Mouse (Mus musculus): ENCODE measurements around the gene Erc2. TPM values are rescaled to one million over a fixed set of nuclear protein-coding genes. Genes with fewer than 3 reads are reported as not detected.

The Erc2 gene
- polyA plus RNA-seq, 2 experiments: 0.52 to 0.99 TPM

DNA sequence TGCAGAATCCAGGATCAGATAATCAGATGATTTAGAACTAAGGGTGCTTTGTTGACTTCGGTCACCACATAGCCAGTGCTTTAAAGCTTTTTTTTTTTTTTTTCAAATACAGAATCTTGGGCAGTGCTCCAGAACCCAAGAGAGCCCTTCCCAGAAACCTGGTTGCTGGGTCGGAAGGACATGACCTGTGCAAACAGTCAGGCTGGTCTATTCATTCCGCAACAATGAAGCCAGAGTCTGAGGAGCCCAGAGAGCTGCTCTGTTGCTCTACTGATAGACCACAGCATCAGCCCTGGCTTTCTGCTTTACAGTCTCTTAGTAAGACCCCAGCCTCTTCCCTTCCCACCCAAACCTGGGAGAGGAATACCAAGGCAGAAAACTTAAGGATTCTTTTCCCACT, 755.3 kb downstream of the Erc2 start:
- no peaks in the 10 kb centered on the region for H3K36me3 ChIP-seq (replicated peaks; ENCODE audit: control insufficient read depth, insufficient read depth, low read depth)
- H3K4me1 ChIP-seq (replicated peaks; ENCODE audit: control insufficient read depth in 2 of 2, insufficient read depth in 2 of 2, low read length in 1 of 2): no peaks in the 10 kb centered on the region
- H3K9me3 ChIP-seq (ENCODE audit: control insufficient read depth, low read length): no peaks in the 10 kb centered on the region
- TF ChIP-seq CTCF (IDR thresholded peaks at IDR 0.05; ENCODE audit: low read depth) (no peak), EP300 (IDR thresholded peaks at IDR 0.05; ENCODE audit: low read depth) (no peak)
- ATAC-seq (ENCODE audit: insufficient read depth) (no peak), DNase-seq (ENCODE audit: low read depth in 3 of 3, low spot score in 3 of 3) (no peak)
- H3K27ac ChIP-seq: no peak overlapping the region
- WGBS (ENCODE audit: insufficient replicate concordance): 49% methylated on average over 3 of the region's 3 CpGs
- H3K4me3 ChIP-seq (ENCODE audit: insufficient read depth in 1 of 2, low read depth in 2 of 2, low read length in 2 of 2): no peak overlapping the region
- H3K27me3 ChIP-seq (ENCODE audit: control insufficient read depth, insufficient read depth, low read length): no peaks in the 10 kb centered on the region
- H3K4me2 ChIP-seq (ENCODE audit: low read depth): no peak overlapping the region
- no peak overlapping the region for H3K9ac ChIP-seq (replicated peaks)

GRCm38 (mm10) chr14:28380129-28380528, 757.9 kb downstream of the Erc2 start:
- no peak overlapping the region for H3K4me2 ChIP-seq (ENCODE audit: low read depth)
- no peak overlapping the region for H3K9ac ChIP-seq (replicated peaks)
- H3K4me1 ChIP-seq (replicated peaks; ENCODE audit: control insufficient read depth in 2 of 2, insufficient read depth in 2 of 2, low read length in 1 of 2): no peaks in the 10 kb centered on the region
- ATAC-seq (ENCODE audit: insufficient read depth): no peak
- H3K9me3 ChIP-seq (ENCODE audit: control insufficient read depth, low read length): no peaks in the 10 kb centered on the region
- WGBS (ENCODE audit: insufficient replicate concordance): 41% methylated on average over 3 of the region's 3 CpGs
- no peak for DNase-seq (ENCODE audit: low read depth in 3 of 3, low spot score in 3 of 3)
- H3K27ac ChIP-seq: no peak overlapping the region
- TF ChIP-seq EP300 (IDR thresholded peaks at IDR 0.05; ENCODE audit: low read depth) (no peak), CTCF (IDR thresholded peaks at IDR 0.05; ENCODE audit: low read depth) (no peak)
- no peaks in the 10 kb centered on the region for H3K36me3 ChIP-seq (replicated peaks; ENCODE audit: control insufficient read depth, insufficient read depth, low read depth)
- H3K27me3 ChIP-seq (ENCODE audit: control insufficient read depth, insufficient read depth, low read length): no peaks in the 10 kb centered on the region
- no peak overlapping the region for H3K4me3 ChIP-seq (ENCODE audit: insufficient read depth in 1 of 2, low read depth in 2 of 2, low read length in 2 of 2)

DNA sequence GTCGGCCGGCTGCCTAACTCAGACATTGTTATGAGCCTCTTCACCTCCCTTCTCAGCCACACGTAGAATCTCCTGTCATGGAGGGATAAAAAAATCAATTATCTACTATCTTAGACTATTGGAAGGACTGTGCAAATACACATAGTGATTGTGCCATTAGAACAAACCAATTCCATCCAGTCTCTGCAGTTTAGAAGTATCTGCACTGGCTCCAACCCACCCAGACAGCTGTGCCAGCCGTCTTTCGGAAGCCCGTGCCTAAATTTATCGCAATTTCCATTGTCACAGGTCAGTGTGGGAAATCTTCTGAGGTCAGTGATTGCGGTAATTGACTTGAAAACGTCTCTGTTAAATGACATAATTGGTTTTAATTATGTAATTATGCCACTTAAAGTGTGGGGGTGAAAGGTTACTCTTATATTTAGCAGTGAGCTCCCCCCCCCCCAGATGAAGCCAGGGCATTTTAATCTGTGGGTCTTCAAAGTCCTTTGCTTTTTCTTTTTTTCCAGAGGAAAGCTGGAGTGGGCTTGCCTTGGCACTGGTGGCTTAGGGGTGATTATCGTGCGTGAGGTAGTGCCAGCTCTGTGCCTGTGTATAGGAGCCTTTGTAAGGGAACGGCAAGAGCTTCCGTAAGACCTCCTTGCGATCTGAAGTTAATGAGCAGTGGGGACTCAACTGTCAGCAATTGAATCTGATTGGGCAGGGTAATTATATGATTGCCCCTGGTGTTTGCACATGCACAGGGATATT, 759.7 kb downstream of the Erc2 start:
- no peak for TF ChIP-seq CTCF (IDR thresholded peaks at IDR 0.05; ENCODE audit: low read depth)
- no peak for TF ChIP-seq EP300 (IDR thresholded peaks at IDR 0.05; ENCODE audit: low read depth)
- Histone ChIP-seq H3K4me2 (ENCODE audit: low read depth) (no peak overlapping the region), H3K9me3 (ENCODE audit: control insufficient read depth, low read length) (no peaks in the 10 kb centered on the region), H3K9ac (replicated peaks) (no peak overlapping the region), H3K27ac (no peak overlapping the region), H3K36me3 (replicated peaks; ENCODE audit: control insufficient read depth, insufficient read depth, low read depth) (no peaks in the 10 kb centered on the region), H3K4me1 (replicated peaks; ENCODE audit: control insufficient read depth in 2 of 2, insufficient read depth in 2 of 2, low read length in 1 of 2) (no peaks in the 10 kb centered on the region), H3K4me3 (ENCODE audit: insufficient read depth in 1 of 2, low read depth in 2 of 2, low read length in 2 of 2) (no peak overlapping the region), H3K27me3 (ENCODE audit: control insufficient read depth, insufficient read depth, low read length) (no peaks in the 10 kb centered on the region)
- WGBS (ENCODE audit: insufficient replicate concordance): 64% methylated on average over 14 of the region's 14 CpGs
- DNase-seq (ENCODE audit: low read depth in 3 of 3, low spot score in 3 of 3): no peak
- no peak for ATAC-seq (ENCODE audit: insufficient read depth)

DNA sequence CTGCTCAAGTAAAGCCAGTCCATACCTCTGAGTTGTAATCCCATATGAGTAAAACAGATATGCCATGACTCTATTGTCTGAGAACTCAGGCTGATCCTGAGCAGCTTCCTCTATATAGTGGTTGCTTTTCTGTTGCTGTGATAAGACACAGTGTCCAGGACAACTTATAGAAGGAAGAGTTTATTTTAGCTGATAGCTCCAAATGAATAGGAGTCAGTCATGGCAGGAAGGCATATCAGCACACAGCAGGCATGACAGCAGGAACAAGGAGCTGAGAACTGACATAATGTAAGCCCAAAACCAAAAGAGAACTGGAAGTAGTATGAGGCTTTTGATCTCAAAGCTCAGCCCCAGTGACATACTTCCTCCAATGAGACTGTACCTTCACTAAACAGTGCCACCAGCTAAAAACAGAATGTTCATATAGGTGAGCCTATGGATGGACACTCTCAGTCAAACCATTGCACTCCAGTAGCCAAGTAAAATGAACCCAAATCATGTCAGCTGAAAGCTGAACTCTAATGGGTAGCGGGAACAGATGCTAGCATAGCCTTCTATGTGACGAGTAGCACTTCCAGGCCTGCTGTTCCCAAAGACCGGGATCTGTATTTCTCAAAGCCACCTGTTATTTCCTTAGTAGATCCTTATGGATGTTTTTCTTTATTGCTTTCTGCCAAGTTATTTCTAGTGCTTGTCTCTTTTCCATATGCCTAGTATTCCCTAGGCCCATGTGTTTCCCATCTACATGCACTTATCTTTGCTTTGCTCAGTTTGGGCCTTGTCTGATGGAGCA, 764.8 kb downstream of the Erc2 start:
- Histone ChIP-seq H3K9me3 (ENCODE audit: control insufficient read depth, low read length) (no peaks in the 10 kb centered on the region), H3K4me2 (ENCODE audit: low read depth) (no peak overlapping the region), H3K27ac (no peak overlapping the region), H3K36me3 (replicated peaks; ENCODE audit: control insufficient read depth, insufficient read depth, low read depth) (no peaks in the 10 kb centered on the region), H3K4me3 (ENCODE audit: insufficient read depth in 1 of 2, low read depth in 2 of 2, low read length in 2 of 2) (no peak overlapping the region), H3K27me3 (ENCODE audit: control insufficient read depth, insufficient read depth, low read length) (no peaks in the 10 kb centered on the region), H3K9ac (replicated peaks) (no peak overlapping the region), H3K4me1 (replicated peaks; ENCODE audit: control insufficient read depth in 2 of 2, insufficient read depth in 2 of 2, low read length in 1 of 2) (no peaks in the 10 kb centered on the region)
- ATAC-seq (ENCODE audit: insufficient read depth) (no peak), DNase-seq (ENCODE audit: low read depth in 3 of 3, low spot score in 3 of 3) (no peak)
- WGBS (ENCODE audit: insufficient replicate concordance): 70% methylated on average over 3 of the region's 3 CpGs
- no peak for TF ChIP-seq EP300 (IDR thresholded peaks at IDR 0.05; ENCODE audit: low read depth)
- no peak for TF ChIP-seq CTCF (IDR thresholded peaks at IDR 0.05; ENCODE audit: low read depth)

DNA sequence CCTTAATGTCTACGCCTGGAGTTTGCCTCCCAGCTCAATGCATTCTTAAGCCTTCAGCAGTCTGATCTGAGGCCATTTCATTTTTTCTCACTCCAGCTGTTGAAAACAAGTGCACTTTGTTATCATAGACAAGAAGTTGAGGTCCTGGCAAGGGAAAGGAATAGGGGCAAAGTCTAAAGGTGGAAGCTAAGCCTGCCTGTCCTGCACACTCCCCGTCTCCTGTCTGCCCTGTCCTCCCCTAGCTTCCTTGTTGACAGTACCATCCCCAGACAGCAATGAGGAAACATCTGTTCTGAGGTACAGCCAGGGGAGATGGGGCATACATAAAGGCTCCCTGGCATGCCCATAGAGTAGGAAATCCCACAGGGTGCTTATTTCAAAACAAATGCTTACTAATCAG, 776.7 kb downstream of the Erc2 start:
- Histone ChIP-seq H3K4me3 (ENCODE audit: insufficient read depth in 1 of 2, low read depth in 2 of 2, low read length in 2 of 2) (no peak overlapping the region), H3K27ac (no peak overlapping the region), H3K4me2 (ENCODE audit: low read depth) (no peak overlapping the region), H3K9ac (replicated peaks) (no peak overlapping the region), H3K4me1 (replicated peaks; ENCODE audit: control insufficient read depth in 2 of 2, insufficient read depth in 2 of 2, low read length in 1 of 2) (no peaks in the 10 kb centered on the region), H3K27me3 (ENCODE audit: control insufficient read depth, insufficient read depth, low read length) (no peaks in the 10 kb centered on the region), H3K9me3 (ENCODE audit: control insufficient read depth, low read length) (no peaks in the 10 kb centered on the region), H3K36me3 (replicated peaks; ENCODE audit: control insufficient read depth, insufficient read depth, low read depth) (no peaks in the 10 kb centered on the region)
- 51% methylated on average over 2 of the region's 2 CpGs for WGBS (ENCODE audit: insufficient replicate concordance)
- DNase-seq (ENCODE audit: low read depth in 3 of 3, low spot score in 3 of 3) (no peak), ATAC-seq (ENCODE audit: insufficient read depth) (no peak)
- TF ChIP-seq EP300 (IDR thresholded peaks at IDR 0.05; ENCODE audit: low read depth) (no peak), CTCF (IDR thresholded peaks at IDR 0.05; ENCODE audit: low read depth) (no peak)

Measured in liver, embryonic 14.5 days (tissue).